Mouse (Mus musculus): ENCODE results near the gene Bicra.

- TF ChIP-seq CTCF (conservative IDR thresholded peaks at IDR 0.05 in 1 of 2, IDR thresholded peaks at IDR 0.05 in 1 of 2; ENCODE audit: low read depth in 2 of 2, low read length in 2 of 2) (no peak), EP300 (IDR thresholded peaks at IDR 0.05; ENCODE audit: low read length) (no peak), POLR2A (IDR thresholded peaks at IDR 0.05; ENCODE audit: low read depth, low read length) (no peak), ZNF384 (IDR thresholded peaks at IDR 0.05; ENCODE audit: low read depth, low read length) (no peak), MAX (IDR thresholded peaks at IDR 0.05; ENCODE audit: low read length) (no peak), ETS1 (conservative IDR thresholded peaks at IDR 0.05; ENCODE audit: low read depth, low read length) (no peak), USF2 (conservative IDR thresholded peaks at IDR 0.05; ENCODE audit: low read depth, low read length) (no peak), GABPA (IDR thresholded peaks at IDR 0.05; ENCODE audit: insufficient replicate concordance, low read depth, low read length) (no peak), POLR2AphosphoS2 (IDR thresholded peaks at IDR 0.05; ENCODE audit: low read depth, low read length) (no peak)
Measured at GRCm38 (mm10) chr7:16011418-16012085, 36.2 kb downstream of the Bicra start.
